Comparison of ENCODE assay signal across 8 mouse cellular contexts in genomic region chr12:83688316-83689086, GRCm38 (mm10). TPM values are rescaled to one million over a fixed set of nuclear protein-coding genes. Genes with fewer than 3 reads are reported as not detected.
A peak's percentile ranks its signal among the peaks of the same experiment; 100 is the strongest.
DNase-seq lines count a peak whose midpoint lies in the region; ATAC-seq and TF ChIP-seq lines count a peak whose summit lies in the region.

No protein-coding gene starts in this region.

- DNase-seq in lung, postnatal 0 days (ENCODE audit: low spot score): peak; percentile 75
- DNase-seq in lung, postnatal 4 days: no peak
- peak; percentile 65 for DNase-seq in adipocyte (ENCODE audit: low spot score)
- peak; percentile 60 for DNase-seq in forebrain, embryonic 14.5 days (ENCODE audit: low spot score)
- DNase-seq in layer of hippocampus, adult 2 months (ENCODE audit: low spot score in 2 of 2): peak in 1 of 2 experiments; percentile 46
- DNase-seq in midbrain, embryonic 11.5 days (ENCODE audit: low spot score, missing footprints): peak; percentile 95
- DNase-seq in ovary, postnatal 10 days (ENCODE audit: low spot score): no peak
- DNase-seq in cerebellum, adult 9-11 months: no peak

- no peaks in the 10 kb centered on the region for H3K36me3 ChIP-seq in lung, postnatal 0 days (ENCODE audit: insufficient read depth, low read length)
- peaks cover 10% of the 10 kb centered on the region; the same call in 1 of the 2 replicates for H3K36me3 ChIP-seq in forebrain, embryonic 14.5 days (ENCODE audit: control insufficient read depth, insufficient read depth, low read length)
- peaks cover 2% of the 10 kb centered on the region; the same call in 1 of the 2 replicates for H3K36me3 ChIP-seq in midbrain, embryonic 11.5 days (ENCODE audit: control insufficient read depth, insufficient read depth, low read length)

- peak; percentile 78 for ATAC-seq in lung, postnatal 0 days
- peak; percentile 82 for ATAC-seq in forebrain, embryonic 14.5 days
- peak; percentile 90 for ATAC-seq in midbrain, embryonic 11.5 days (ENCODE audit: low FRiP score)

- no peaks in the 10 kb centered on the region; the same call in 1 of the 2 replicates for H3K4me1 ChIP-seq in lung, postnatal 0 days (ENCODE audit: insufficient read depth, low read depth, low read length)
- peaks cover 15% of the 10 kb centered on the region for H3K4me1 ChIP-seq in forebrain, embryonic 14.5 days (ENCODE audit: control insufficient read depth, insufficient read depth, low read length)
- peaks cover 7% of the 10 kb centered on the region for H3K4me1 ChIP-seq in midbrain, embryonic 11.5 days (ENCODE audit: control insufficient read depth, insufficient read depth, low read length)

- no peak for TF ChIP-seq CTCF in lung, postnatal 0 days (IDR thresholded peaks at IDR 0.05)
- TF ChIP-seq CTCF in layer of hippocampus, adult 2 months (conservative IDR thresholded peaks at IDR 0.05): no peak

- H3K27ac ChIP-seq in lung, postnatal 0 days (ENCODE audit: low read length): peak overlapping the region; percentile 95
- peak overlapping the region; percentile 91 for H3K27ac ChIP-seq in forebrain, embryonic 14.5 days (ENCODE audit: low read depth, low read length)
- peak overlapping the region; percentile 95 for H3K27ac ChIP-seq in layer of hippocampus, adult 2 months
- peak overlapping the region; percentile 82 for H3K27ac ChIP-seq in midbrain, embryonic 11.5 days (ENCODE audit: low read depth, low read length)

- H3K9ac ChIP-seq in lung, postnatal 0 days (replicated peaks; ENCODE audit: low read depth): peak overlapping the region; percentile 87
- peak overlapping the region; percentile 77 for H3K9ac ChIP-seq in forebrain, embryonic 14.5 days (ENCODE audit: low read length)
- peak overlapping the region; percentile 95 for H3K9ac ChIP-seq in midbrain, embryonic 11.5 days (ENCODE audit: low read length)

- under 1% methylated on average over 41 of the region's 49 CpGs for WGBS in lung, postnatal 0 days
- under 1% methylated on average over 48 of the region's 49 CpGs for WGBS in forebrain, embryonic 14.5 days
- under 1% methylated on average over 49 of the region's 49 CpGs for WGBS in midbrain, embryonic 11.5 days

- H3K27me3 ChIP-seq in lung, postnatal 0 days (replicated peaks; ENCODE audit: insufficient read depth, low read length): no peaks in the 10 kb centered on the region
- no peaks in the 10 kb centered on the region for H3K27me3 ChIP-seq in forebrain, embryonic 14.5 days (replicated peaks; ENCODE audit: control insufficient read depth, insufficient read depth, low read length)
- H3K27me3 ChIP-seq in midbrain, embryonic 11.5 days (ENCODE audit: control insufficient read depth, insufficient read depth, low read length): no peaks in the 10 kb centered on the region

- no peaks in the 10 kb centered on the region for H3K9me3 ChIP-seq in lung, postnatal 0 days (ENCODE audit: low read length)
- no peaks in the 10 kb centered on the region for H3K9me3 ChIP-seq in forebrain, embryonic 14.5 days (replicated peaks; ENCODE audit: control insufficient read depth, low read length)
- H3K9me3 ChIP-seq in midbrain, embryonic 11.5 days (ENCODE audit: control insufficient read depth, low read length): no peaks in the 10 kb centered on the region

- H3K4me3 ChIP-seq in lung, postnatal 0 days (ENCODE audit: low read depth, low read length): peak overlapping the region; percentile 92
- H3K4me3 ChIP-seq in forebrain, embryonic 14.5 days (ENCODE audit: low read depth, low read length): peak overlapping the region; percentile 79
- peak overlapping the region; percentile 85 for H3K4me3 ChIP-seq in layer of hippocampus, adult 2 months
- H3K4me3 ChIP-seq in midbrain, embryonic 11.5 days (ENCODE audit: low read depth, low read length): peak overlapping the region; percentile 79

- TF ChIP-seq EP300 in lung, postnatal 0 days (IDR thresholded peaks at IDR 0.05): no peak

- peak overlapping the region; percentile 62 for H3K4me2 ChIP-seq in lung, postnatal 0 days (replicated peaks; ENCODE audit: low read depth, low read length)
- H3K4me2 ChIP-seq in forebrain, embryonic 14.5 days (ENCODE audit: low read length): peak overlapping the region; percentile 88
- H3K4me2 ChIP-seq in midbrain, embryonic 11.5 days: peak overlapping the region; percentile 71

RNA-seq across cellular contexts. Expression of gene Psen1, which starts 0.5 kb away (rescaled TPM):
- polyA plus RNA-seq in lung, postnatal 0 days (2015; fragmentation: Nextera tagmentation; extraction: Ambion mirVana): 39.7 and 40.6 TPM in 2 replicates
- polyA plus RNA-seq in forebrain, embryonic 14.5 days (2014; fragmentation: Nextera tagmentation; extraction: Ambion mirVana): 73.4 and 79.5 TPM in 2 replicates
- 10 to 100 TPM; 64.7 to 67.5 TPM for total RNA-seq in layer of hippocampus, adult 2 months (2021)
- 75.2 and 76.2 TPM in 2 replicates for polyA plus RNA-seq in midbrain, embryonic 11.5 days (2014; fragmentation: Nextera tagmentation; extraction: Ambion mirVana)

RNA-seq across cellular contexts. Expression of gene Rbm25, which starts 57.5 kb away (rescaled TPM):
- 138 and 153 TPM in 2 replicates for polyA plus RNA-seq in lung, postnatal 0 days (2015; fragmentation: Nextera tagmentation; extraction: Ambion mirVana)
- polyA plus RNA-seq in forebrain, embryonic 14.5 days (2014; fragmentation: Nextera tagmentation; extraction: Ambion mirVana): 164 and 176 TPM in 2 replicates
- total RNA-seq in layer of hippocampus, adult 2 months (2021): 100 to 1,000 TPM; 130 to 143 TPM
- polyA plus RNA-seq in midbrain, embryonic 11.5 days (2014; fragmentation: Nextera tagmentation; extraction: Ambion mirVana): 262 and 278 TPM in 2 replicates

Comparison
In these comparisons a context has a peak if more than half of its experiments do, and no peak if none do; other contexts are left out.
1. DNase-seq: peak in lung, postnatal 0 days (single experiment), adipocyte (single experiment), forebrain, embryonic 14.5 days (single experiment) and midbrain, embryonic 11.5 days (single experiment); none in lung, postnatal 4 days (0 of 2), ovary, postnatal 10 days (single experiment) and cerebellum, adult 9-11 months (single experiment).
2. Peak in every context shown above with its lines, with median percentiles within 50 percentile points of each other: ATAC-seq, H3K27ac ChIP-seq, H3K4me2 ChIP-seq, H3K4me3 ChIP-seq and H3K9ac ChIP-seq.